Comparison of ENCODE assay signal across 8 mouse cellular contexts in the genomic region with DNA sequence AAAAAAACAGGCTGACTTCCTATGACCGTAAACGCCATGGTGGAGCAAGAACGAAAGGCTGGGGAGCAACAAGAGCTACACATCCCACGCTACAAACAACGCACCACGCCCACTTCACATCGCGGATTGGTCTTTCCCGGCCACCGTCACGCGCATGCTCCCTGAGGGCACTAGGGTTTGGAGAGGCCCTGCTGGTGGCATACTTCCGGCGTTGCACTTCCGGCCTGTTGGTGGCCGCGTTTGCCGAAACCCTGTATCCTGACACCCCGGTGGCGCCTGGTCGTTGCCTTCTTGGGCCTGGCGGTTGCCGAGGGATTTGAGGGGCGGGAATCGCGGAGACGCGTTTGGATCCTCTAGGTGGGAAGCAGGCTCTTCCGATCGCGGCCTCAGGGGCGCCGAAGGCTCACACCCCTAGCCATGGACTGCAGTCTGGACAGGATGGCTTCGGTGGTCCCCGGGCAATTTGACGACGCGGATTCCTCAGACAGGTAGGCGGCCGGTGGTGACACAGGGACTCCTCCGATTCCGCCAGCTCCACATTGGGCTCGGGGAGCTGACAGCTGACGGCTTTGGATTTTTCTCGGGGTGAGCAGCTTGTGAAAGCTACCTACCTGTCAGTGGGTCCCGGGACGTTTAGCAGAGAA. TPM values are rescaled to one million over a fixed set of nuclear protein-coding genes. Genes with fewer than 3 reads are reported as not detected.
A peak's percentile ranks its signal among the peaks of the same experiment; 100 is the strongest.
DNase-seq lines count a peak whose midpoint lies in the region; ATAC-seq and TF ChIP-seq lines count a peak whose summit lies in the region.

A gene (minus strand): TSS at position 26 of the 644 bp plus-strand sequence.

- H3K4me2 ChIP-seq in forebrain, embryonic 16.5 days (ENCODE audit: low read length), result peak within 1 kb of the TSS; percentile 89
- H3K4me2 ChIP-seq in lung, embryonic 14.5 days, result peak within 1 kb of the TSS; percentile 94

- H3K4me1 ChIP-seq in G1E (ENCODE audit: insufficient read depth, low read depth, low read length), result peaks cover 30% of the 10 kb centered on the region
- H3K4me1 ChIP-seq in forebrain, embryonic 16.5 days (replicated peaks; ENCODE audit: control insufficient read depth, insufficient read depth, low read length), result peaks cover 20% of the 10 kb centered on the region
- H3K4me1 ChIP-seq in lung, embryonic 14.5 days (ENCODE audit: insufficient read depth), result 0 out of 2 replicates have a peak, but pooled peaks cover 5% of the 10 kb centered on the region
- peaks cover 7% of the 10 kb centered on the region for H3K4me1 ChIP-seq in olfactory bulb, adult 2 months (ENCODE audit: control insufficient read depth, insufficient read depth, low read length)
- H3K4me1 ChIP-seq in thymus, adult 2 months (replicated peaks; ENCODE audit: control insufficient read depth, insufficient read depth, low read length), result peaks cover 11% of the 10 kb centered on the region

- peak within 1 kb of the TSS; percentile 90 for H3K9ac ChIP-seq in forebrain, embryonic 16.5 days (replicated peaks; ENCODE audit: low read depth, low read length)
- peak within 1 kb of the TSS; percentile 85 for H3K9ac ChIP-seq in lung, embryonic 14.5 days

- intact Hi-C loops in heart, postnatal 36 days (cut with DNase I), result loop anchor here (2.0 to 5.0 kb wide), 3 partner anchors 44 to 605 kb away; no protein-coding TSS in a partner anchor

- H3K27ac ChIP-seq in forebrain, embryonic 16.5 days (ENCODE audit: low read length), result peak within 1 kb of the TSS; percentile 82
- H3K27ac ChIP-seq in layer of hippocampus, adult 2 months, result peak within 1 kb of the TSS; percentile 91
- H3K27ac ChIP-seq in lung, embryonic 14.5 days (ENCODE audit: low read depth), result peak within 1 kb of the TSS; percentile 81
- peak within 1 kb of the TSS; percentile 8; the same call in 1 of the 2 replicates for H3K27ac ChIP-seq in olfactory bulb, adult 2 months (ENCODE audit: insufficient read depth, low read depth, low read length)
- H3K27ac ChIP-seq in thymus, adult 2 months (ENCODE audit: control insufficient read depth, insufficient read depth, low read length), result peak within 1 kb of the TSS; percentile 40; the same call in 1 of the 2 replicates

- no peaks in the 10 kb centered on the region for H3K9me3 ChIP-seq in G1E (replicated peaks)
- H3K9me3 ChIP-seq in forebrain, embryonic 16.5 days (ENCODE audit: control insufficient read depth, low read length), result no peaks in the 10 kb centered on the region
- no peaks in the 10 kb centered on the region for H3K9me3 ChIP-seq in lung, embryonic 14.5 days (ENCODE audit: low read depth, low read length)

- TF ChIP-seq POLR2A in olfactory bulb, adult 2 months (IDR thresholded peaks at IDR 0.05; ENCODE audit: insufficient read depth, low read depth, low read length), result peak; percentile 20; the same call in 1 of the 2 replicates
- TF ChIP-seq POLR2A in thymus, adult 2 months (IDR thresholded peaks at IDR 0.05; ENCODE audit: control insufficient read depth, extremely low read depth, insufficient read depth, low read length, poor library complexity), result peak; percentile 65

- peak; percentile 89 for DNase-seq in G1E (ENCODE audit: low spot score)
- peak; percentile 94 to 99 for DNase-seq in cerebellum, adult 18-20 months
- DNase-seq in heart, postnatal 36 days, result peak; percentile 96 to 97
- DNase-seq in layer of hippocampus, adult 2 months (ENCODE audit: low spot score in 2 of 2), result peak; percentile 96 to 97
- peak; percentile 99 for DNase-seq in lung, embryonic 14.5 days
- DNase-seq in thymus, adult 2 months, result peak; percentile 98

- no peak for TF ChIP-seq CTCF in G1E (IDR thresholded peaks at IDR 0.05; ENCODE audit: low read depth, low read length)
- TF ChIP-seq CTCF in layer of hippocampus, adult 2 months (conservative IDR thresholded peaks at IDR 0.05), result peak; percentile 68
- TF ChIP-seq CTCF in lung, embryonic 14.5 days (IDR thresholded peaks at IDR 0.05; ENCODE audit: low read depth), result peak; percentile 45
- TF ChIP-seq CTCF in olfactory bulb, adult 2 months (IDR thresholded peaks at IDR 0.05; ENCODE audit: insufficient read depth, low read depth, low read length), result no peak
- TF ChIP-seq CTCF in thymus, adult 2 months (IDR thresholded peaks at IDR 0.05; ENCODE audit: borderline replicate concordance, control insufficient read depth, extremely low read depth, insufficient read depth, low read length, poor library complexity), result 0 out of 2 replicates have a peak, but pooled peaks have one; percentile 1

- under 1% methylated on average over 47 of the region's 47 CpGs for WGBS in forebrain, embryonic 16.5 days
- under 1% methylated on average over 47 of the region's 47 CpGs for WGBS in lung, embryonic 14.5 days
- WGBS in olfactory bulb, adult 2 months, result under 1% methylated on average over 47 of the region's 47 CpGs
- WGBS in thymus, adult 2 months, result under 1% methylated on average over 47 of the region's 47 CpGs

- H3K27me3 ChIP-seq in G1E (ENCODE audit: insufficient read depth, low read length), result no peaks in the 10 kb centered on the region
- H3K27me3 ChIP-seq in forebrain, embryonic 16.5 days (replicated peaks; ENCODE audit: control insufficient read depth, insufficient read depth, low read length), result no peaks in the 10 kb centered on the region
- no peaks in the 10 kb centered on the region for H3K27me3 ChIP-seq in lung, embryonic 14.5 days (ENCODE audit: insufficient read depth, low read length)
- no peaks in the 10 kb centered on the region for H3K27me3 ChIP-seq in thymus, adult 2 months (ENCODE audit: control insufficient read depth, insufficient read depth, low read length)

- peak; percentile 93 for ATAC-seq in G1E (ENCODE audit: extremely low read depth, insufficient number of reproducible peaks, low FRiP score, poor library complexity, severe bottlenecking)
- ATAC-seq in forebrain, embryonic 16.5 days, result peak; percentile 98
- peak; percentile 96 for ATAC-seq in lung, embryonic 14.5 days (ENCODE audit: insufficient read depth)

- H3K4me3 ChIP-seq in G1E (ENCODE audit: low read depth, low read length), result peak within 1 kb of the TSS; percentile 92
- H3K4me3 ChIP-seq in forebrain, embryonic 16.5 days (replicated peaks; ENCODE audit: low read length), result peak within 1 kb of the TSS; percentile 82
- H3K4me3 ChIP-seq in layer of hippocampus, adult 2 months, result peak within 1 kb of the TSS; percentile 69
- H3K4me3 ChIP-seq in lung, embryonic 14.5 days (ENCODE audit: low read depth, low read length), result peak within 1 kb of the TSS; percentile 77
- H3K4me3 ChIP-seq in olfactory bulb, adult 2 months (ENCODE audit: insufficient read depth, low read depth, low read length), result peak within 1 kb of the TSS; percentile 91
- peak within 1 kb of the TSS; percentile 60 for H3K4me3 ChIP-seq in thymus, adult 2 months (ENCODE audit: control insufficient read depth, insufficient read depth, low read length)

- H3K36me3 ChIP-seq in G1E (replicated peaks), result peaks cover 40% of the 10 kb centered on the region
- H3K36me3 ChIP-seq in forebrain, embryonic 16.5 days (ENCODE audit: control insufficient read depth, insufficient read depth), result peaks cover 11% of the 10 kb centered on the region
- H3K36me3 ChIP-seq in lung, embryonic 14.5 days (ENCODE audit: insufficient read depth), result peaks cover 27% of the 10 kb centered on the region
- H3K36me3 ChIP-seq in thymus, adult 2 months (ENCODE audit: control insufficient read depth, insufficient read depth, low read length), result peaks cover 20% of the 10 kb centered on the region

RNA-seq across cellular contexts. Expression of the gene that starts here (rescaled TPM):
- total RNA-seq in G1E (2014; fragmentation: Nextera tagmentation), result 3.8 and 7.2 TPM in 2 replicates
- total RNA-seq in G1E (2017), result 1.7 and 2.9 TPM in 2 replicates
- 0.23 and 0.33 TPM in 2 replicates for polyA plus RNA-seq in G1E (2012)
- 1.5 and 2.0 TPM in 2 replicates for polyA plus RNA-seq in forebrain, embryonic 16.5 days (2015; fragmentation: Nextera tagmentation; extraction: Ambion mirVana)
- 1 to 10 TPM; 2.1 TPM for total RNA-seq in heart, postnatal 36 days (2021)
- 1 to 10 TPM; 4.7 to 5.5 TPM for total RNA-seq in layer of hippocampus, adult 2 months (2021)
- 0.80 and 1.1 TPM in 2 replicates for polyA plus RNA-seq in lung, embryonic 14.5 days (2014; fragmentation: Nextera tagmentation; extraction: Ambion mirVana)
- polyA plus RNA-seq in olfactory bulb, adult 2 months (2012; ENCODE audit: insufficient read depth, insufficient read length, low replicate concordance, missing spikeins), result not detected in 2 replicates
- polyA plus RNA-seq in thymus, adult 2 months (2012; rRNA removed), result 0.08 and 0.16 TPM in 2 replicates

Comparison
In these comparisons a context has a peak if more than half of its experiments do, and no peak if none do; other contexts are left out.
1. Peak in every context shown above with its lines: DNase-seq, ATAC-seq, H3K4me3 ChIP-seq and H3K27ac ChIP-seq.
2. Peak in DNase-seq, H3K4me3 ChIP-seq and H3K27ac ChIP-seq in thymus, adult 2 months; RNA of the gene not detected or under 1 TPM.
3. CTCF ChIP-seq: peak in layer of hippocampus, adult 2 months (single experiment), lung, embryonic 14.5 days (single experiment) and thymus, adult 2 months (single experiment); none in G1E (single experiment) and olfactory bulb, adult 2 months (single experiment).
4. H3K27ac ChIP-seq: peak in every context shown above with its lines; median percentile 91 in layer of hippocampus, adult 2 months; 82 in forebrain, embryonic 16.5 days; 81 in lung, embryonic 14.5 days; 40 in thymus, adult 2 months; 8 in olfactory bulb, adult 2 months.